Mouse (Mus musculus) heart, postnatal 36 days (tissue): ENCODE results near the gene Gm49369. TPM values are rescaled to one million over a fixed set of nuclear protein-coding genes. Genes with fewer than 3 reads are reported as not detected.

Source experiments
- DNase-seq, 2 experiments: peaks; one replicate each; pipeline ENCODE4 v3.0.0; 2021 to 2022
- intact Hi-C: fragments of 180-260 bp; cut with DNase I; formaldehyde crosslinking; loops from one replicate; pipeline ENCODE4 v1.15.1; 2025
- total RNA-seq, 2 experiments: library from RNA; stranded (reverse); gene quantifications; 2 replicates each; pipeline ENCODE4 v1.2.3; 2021

The Gm49369 gene
- total RNA-seq, 2 experiments from 2014 or later: 0.72 to 8.2 TPM

DNA sequence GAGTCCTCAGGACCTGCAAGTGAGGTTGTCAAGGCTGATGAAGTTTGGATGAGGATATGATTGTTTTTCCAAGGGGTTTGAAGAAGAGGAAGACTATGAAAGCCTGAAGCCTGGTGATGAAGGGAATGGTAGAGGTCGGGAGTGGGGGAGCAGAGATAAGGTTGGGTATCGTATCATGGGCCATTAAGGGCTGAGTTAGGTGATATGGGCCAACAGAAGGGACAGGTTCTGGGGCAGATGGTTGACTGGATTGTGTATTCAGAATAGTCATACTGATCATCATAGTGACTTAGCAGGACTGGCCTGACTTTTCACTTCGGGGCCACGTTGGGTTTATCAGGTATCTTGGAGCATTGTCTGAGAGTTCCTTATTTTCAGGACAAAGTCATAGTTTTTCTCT is 13.0 kb upstream of the Gm49369 start:
- no peak for DNase-seq
- intact Hi-C loops: no loop called here

- intact Hi-C loops: no loop called here
- DNase-seq: no peak
Measured at GRCm38 (mm10) chr7:142394261-142395190, 12.1 kb upstream of the Gm49369 start.

- intact Hi-C loops: no loop called here
- DNase-seq: no peak
Measured at GRCm38 (mm10) chr7:142393191-142393590, 10.7 kb upstream of the Gm49369 start.

GRCm38 (mm10) chr7:142391609-142392008 is 9.1 kb upstream of the Gm49369 start:
- no peak for DNase-seq
- intact Hi-C loops: no loop called here

DNA sequence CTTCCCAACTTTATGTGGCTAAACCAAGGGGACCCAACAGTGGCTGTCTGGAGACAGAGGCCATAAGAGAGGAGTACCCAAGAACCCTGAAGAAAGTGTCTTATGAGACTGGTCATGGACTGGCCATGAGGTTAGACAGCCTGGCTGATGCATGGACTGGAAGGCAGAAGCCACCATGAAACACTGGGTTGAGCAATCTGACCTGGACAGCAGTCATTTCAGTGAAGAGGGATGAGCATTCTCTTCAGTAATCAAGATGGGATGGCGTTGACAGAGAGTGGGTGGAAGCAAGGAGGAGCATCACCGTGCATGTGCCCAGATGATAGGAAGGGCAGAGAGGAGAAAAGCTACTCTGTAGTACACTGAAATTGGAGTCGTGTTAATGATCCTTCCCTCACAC is 8.6 kb upstream of the Gm49369 start:
- intact Hi-C loops: no loop called here
- no peak for DNase-seq

DNA sequence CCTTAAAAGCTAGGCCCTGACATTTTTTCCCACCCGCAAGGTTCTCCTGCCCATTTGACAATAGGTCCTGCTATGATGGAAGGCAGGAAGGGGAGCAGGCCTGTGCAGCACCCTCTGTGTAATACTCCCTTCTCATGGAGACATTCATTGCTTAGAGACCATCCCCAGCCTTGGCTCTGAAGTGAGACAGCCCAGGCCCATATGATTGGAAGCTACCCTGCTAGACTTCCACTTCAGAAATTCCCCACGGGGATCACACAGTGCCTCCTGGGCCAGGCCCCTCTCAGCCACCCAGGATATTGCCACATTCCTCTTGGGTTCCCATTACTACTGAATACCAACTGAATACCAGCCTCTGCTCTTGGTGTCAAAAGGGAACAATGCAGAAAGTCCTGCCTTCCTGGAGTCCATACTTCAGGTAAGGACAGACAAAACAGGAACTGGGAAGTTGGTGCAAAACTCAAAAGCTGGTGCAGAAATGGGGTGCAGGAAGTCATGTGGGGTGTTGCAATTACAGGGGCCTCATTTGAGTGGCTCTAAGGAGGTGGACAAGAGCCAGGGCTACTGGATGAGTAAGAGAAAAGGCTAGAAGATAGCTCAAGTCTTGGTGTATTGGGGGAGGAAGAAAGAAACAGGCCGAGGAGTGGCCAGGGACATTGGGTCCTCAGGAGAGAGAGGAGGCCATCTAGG is 7.6 kb upstream of the Gm49369 start:
- intact Hi-C loops: no loop called here
- DNase-seq: no peak

DNA sequence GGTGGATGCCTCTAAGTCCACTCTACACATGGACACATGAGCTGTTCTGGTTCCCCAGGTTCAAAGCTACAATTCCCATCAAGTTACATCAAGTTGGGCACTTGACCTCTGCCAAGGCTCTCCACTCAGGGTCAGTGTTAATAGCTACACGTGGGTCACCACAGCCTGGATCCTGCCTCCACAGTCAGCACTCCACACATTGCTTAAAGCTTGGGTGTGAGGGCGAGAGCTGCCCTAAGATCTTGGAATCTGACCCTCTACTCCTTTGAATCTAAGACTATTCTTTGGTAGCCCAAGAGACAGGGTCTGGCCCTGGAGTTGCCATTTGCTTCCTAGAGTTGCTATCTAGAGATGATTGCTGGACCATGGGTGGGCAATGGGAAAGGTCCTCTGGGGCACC is 6.3 kb upstream of the Gm49369 start:
- no peak for DNase-seq

DNA sequence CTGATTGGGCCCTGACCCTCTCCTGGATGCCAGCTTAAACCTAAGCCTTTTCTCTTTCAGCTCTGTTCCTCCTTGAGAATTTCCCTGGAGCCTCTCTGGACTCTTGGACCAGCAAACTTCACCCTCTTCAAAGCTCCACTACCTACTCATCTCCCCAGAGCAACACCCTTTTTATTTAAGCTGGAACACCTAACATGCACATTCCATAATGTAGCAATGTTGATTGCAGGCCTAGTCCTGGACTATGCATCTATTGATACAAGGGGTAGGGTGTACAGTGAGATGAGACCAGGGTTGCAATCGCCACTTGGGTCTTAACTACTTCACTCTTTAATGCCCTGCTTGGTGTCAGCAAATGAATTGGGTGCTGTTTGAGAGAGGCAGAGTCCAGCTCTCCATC is 5.7 kb upstream of the Gm49369 start:
- intact Hi-C loops: no loop called here
- no peak for DNase-seq

More for the DNA sequence above, 6.3 kb upstream of the Gm49369 start:
- intact Hi-C loops: no loop called here

DNA sequence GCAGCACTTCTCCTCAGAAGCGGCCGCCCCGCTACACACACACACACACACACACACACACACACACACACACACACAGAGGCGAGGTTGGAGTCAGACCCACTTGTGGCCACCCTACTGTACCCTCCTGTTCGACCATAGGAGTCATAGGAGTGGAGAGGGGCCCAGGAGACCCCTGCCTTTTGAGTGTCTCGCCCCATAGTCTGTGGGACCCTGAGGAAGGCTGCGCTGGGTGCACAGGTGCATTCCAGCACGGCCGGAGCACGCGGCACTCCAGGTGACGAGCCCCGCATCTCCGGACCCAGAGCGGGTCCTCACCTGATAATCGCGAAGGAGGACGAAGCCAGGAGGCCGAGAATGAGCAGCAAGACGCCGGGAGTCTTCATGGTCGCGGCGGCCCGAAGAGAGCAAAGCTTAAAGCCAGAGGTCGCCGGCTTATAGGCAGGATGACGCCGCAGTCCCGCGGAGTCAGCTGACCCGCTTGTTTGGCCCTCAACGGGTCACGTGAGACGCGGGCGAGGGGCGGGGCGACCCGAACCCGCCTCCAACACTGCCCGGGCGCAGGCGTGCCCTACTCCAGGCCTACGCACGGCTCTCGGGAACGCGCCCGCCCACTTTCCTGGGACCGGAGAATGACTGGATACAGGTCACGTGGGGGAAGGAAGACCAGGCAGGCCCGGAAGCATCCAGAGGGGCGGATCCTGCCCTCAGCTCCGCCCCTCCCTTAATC is 5.1 kb upstream of the Gm49369 start, which contains the start of gene Ctsd:
Gene Ctsd, minus strand, starts transcription at position 620 of the 730 bp plus-strand sequence.
- peak; percentile 96 to 98 for DNase-seq
- intact Hi-C loops: no loop called here

DNA sequence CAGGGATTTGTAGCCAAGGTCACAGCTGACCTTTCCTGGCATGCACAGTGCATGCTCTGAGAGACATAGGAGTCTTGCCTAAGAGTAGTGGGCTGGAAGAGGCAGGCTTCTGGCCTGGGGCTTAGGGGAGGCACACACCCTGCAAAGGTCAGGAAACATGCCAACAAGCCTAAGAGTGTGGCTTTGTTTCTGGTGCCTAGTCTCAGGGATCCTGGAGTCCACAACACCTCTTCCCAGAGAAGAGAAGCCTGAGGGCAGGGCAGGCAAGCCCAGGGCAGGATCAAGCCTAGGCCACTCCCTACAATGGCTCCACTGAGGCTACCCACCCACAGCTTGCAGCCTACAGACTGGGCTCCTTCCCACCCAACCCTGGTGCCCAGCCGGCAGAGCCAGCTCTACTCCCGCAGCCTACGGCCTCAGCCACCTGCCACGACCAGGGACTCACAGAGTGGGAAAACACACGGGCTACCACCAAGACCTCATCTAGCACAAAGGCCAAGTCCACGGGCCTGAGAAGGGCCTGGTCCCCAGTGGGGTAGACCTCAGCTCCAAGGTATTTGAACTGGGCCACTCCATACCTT is 4.2 kb upstream of the Gm49369 start:
- DNase-seq: peak in 1 of 2 experiments; percentile 48

DNA sequence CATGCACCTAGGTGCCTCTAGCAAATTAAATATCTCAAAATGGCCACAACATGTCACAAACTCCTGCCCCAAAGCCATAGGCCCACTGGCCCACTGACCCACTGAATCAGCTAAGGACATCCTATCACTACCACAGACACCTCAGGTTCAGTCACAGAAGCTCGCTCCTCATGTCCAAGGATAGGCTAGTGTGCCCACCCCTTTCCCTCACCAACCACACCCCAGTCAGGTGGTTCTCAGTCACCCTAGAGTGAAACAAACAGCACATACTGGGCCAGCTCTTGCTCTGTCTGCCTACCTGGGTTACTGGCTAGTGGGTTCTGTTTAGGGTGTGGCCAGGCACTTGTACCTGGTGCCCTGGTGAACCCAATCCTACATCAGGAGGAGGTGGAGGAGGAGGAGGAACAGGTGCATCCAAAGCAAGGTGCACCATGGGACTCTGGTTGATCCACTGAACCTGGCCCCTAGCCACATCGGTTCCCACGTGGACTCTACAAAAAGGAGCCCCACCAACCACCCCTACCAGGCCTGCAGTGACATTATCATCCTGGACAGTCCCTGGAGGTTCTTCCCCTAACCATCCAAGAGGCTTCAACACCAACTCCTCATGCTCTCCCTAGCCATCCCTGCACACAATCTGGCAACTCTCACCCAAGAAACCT is 3.4 kb upstream of the Gm49369 start:
- DNase-seq: no peak
- intact Hi-C loops: no loop called here

More for the DNA sequence above, 4.2 kb upstream of the Gm49369 start:
- intact Hi-C loops: no loop called here

- intact Hi-C loops: no loop called here
- no peak for DNase-seq
Measured at GRCm38 (mm10) chr7:142384306-142384705, 1.8 kb upstream of the Gm49369 start.

- intact Hi-C loops: no loop called here
Measured at GRCm38 (mm10) chr7:142381175-142381574, 1.3 kb downstream of the Gm49369 start.

GRCm38 (mm10) chr7:142379186-142379585 is 3.3 kb downstream of the Gm49369 start:
- no peak for DNase-seq
- intact Hi-C loops: no loop called here

More at GRCm38 (mm10) chr7:142381175-142381574, 1.3 kb downstream of the Gm49369 start:
- no peak for DNase-seq

DNA sequence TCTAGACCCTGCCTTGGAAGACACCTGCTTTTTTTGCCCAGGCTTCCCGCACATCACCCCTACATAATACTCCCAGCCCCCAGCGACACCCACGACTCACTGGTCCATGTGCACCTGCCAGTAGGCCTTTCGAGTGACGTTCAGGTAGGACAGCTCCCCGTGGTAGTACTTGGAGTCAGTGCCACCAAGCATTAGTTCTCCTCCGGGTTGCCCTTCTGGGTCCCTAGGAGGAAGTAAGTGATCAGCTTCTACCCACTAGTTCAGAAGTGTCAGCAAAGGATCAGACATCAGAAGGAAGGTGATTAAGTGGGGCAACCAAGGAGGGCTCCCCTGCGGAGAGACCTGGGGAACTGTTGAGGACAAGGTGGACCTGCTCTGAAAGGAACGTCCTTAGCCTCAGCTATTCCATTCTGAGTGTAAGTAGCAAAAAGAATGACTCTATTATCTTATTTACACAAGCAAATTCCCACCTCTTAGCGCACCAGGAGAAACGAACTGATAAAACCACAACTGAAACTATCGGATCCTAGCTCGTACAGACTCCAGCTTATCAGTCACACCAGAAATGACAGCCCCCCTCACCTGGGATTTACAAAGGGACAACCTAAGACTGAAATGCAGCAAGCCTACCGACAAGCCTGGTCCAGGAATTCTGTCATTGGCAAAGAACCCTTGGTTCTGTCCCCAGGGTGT is 5.1 kb downstream of the Gm49369 start:
- intact Hi-C loops: no loop called here
- DNase-seq: no peak

GRCm38 (mm10) chr7:142376096-142376495 is 6.4 kb downstream of the Gm49369 start:
- intact Hi-C loops: no loop called here
- DNase-seq: no peak

DNA sequence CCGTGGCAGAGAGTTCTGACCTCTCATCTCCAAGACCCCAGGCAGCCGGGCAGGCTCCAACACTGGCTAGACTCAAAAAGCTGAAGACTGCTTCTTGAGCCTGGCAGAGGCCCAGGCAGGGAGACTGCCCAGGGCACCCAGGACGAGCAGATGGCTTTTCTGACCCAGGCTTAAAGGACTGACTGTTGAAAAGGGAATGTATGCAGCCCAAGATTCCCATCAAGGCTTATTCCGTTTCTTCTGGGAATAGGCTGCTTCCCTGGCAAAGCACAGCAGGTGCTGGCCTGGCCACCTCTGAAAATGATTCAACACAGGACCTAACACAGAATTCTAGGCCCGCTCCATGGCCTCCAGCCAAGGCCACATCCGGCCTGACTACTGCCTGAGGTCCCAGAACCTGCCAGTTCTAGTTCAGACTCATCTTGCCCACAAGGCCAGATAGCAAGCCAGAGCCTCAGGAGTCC is 7.2 kb downstream of the Gm49369 start:
- DNase-seq: peak; percentile 59
- intact Hi-C loops: no loop called here

- intact Hi-C loops: no loop called here
- peak in 1 of 2 experiments; percentile 42 for DNase-seq
Measured at GRCm38 (mm10) chr7:142374413-142375015, 8.0 kb downstream of the Gm49369 start.
